8 mouse cellular contexts compared by ENCODE assay signal in genomic region chr8:90869071-90869919, GRCm38 (mm10). TPM values are rescaled to one million over a fixed set of nuclear protein-coding genes. Genes with fewer than 3 reads are reported as not detected.
DNase-seq lines count a peak whose midpoint lies in the region; ATAC-seq lines count a peak whose summit lies in the region.

No protein-coding gene starts in this region.

- DNase-seq in cerebellum, adult 18-20 months: peak; percentile 39 to 41
- no peak for DNase-seq in cerebellum, adult 9-10 months
- DNase-seq in heart, adult 8-10 months (ENCODE audit: low spot score): peak; percentile 99
- peak; percentile 90 for DNase-seq in kidney, adult 9 months
- DNase-seq in midbrain, embryonic 11.5 days (ENCODE audit: low spot score, missing footprints): peak; percentile 91

- no peak overlapping the region for H3K4me3 ChIP-seq in embryonic facial prominence, embryonic 13.5 days
- no peak overlapping the region for H3K4me3 ChIP-seq in limb, embryonic 12.5 days (replicated peaks)
- no peak overlapping the region for H3K4me3 ChIP-seq in midbrain, embryonic 11.5 days (ENCODE audit: low read depth, low read length)
- no peak overlapping the region for H3K4me3 ChIP-seq in stomach, embryonic 15.5 days (replicated peaks)

- peak; percentile 43; the same call in 1 of the 2 replicates for ATAC-seq in embryonic facial prominence, embryonic 13.5 days (ENCODE audit: insufficient number of reproducible peaks, insufficient read depth, low FRiP score, low TSS enrichment, low read depth)
- no peak for ATAC-seq in limb, embryonic 12.5 days (ENCODE audit: insufficient number of reproducible peaks, insufficient read depth, low FRiP score, low TSS enrichment, low read depth)
- ATAC-seq in midbrain, embryonic 11.5 days (ENCODE audit: low FRiP score): peak; percentile 28
- ATAC-seq in stomach, embryonic 15.5 days (ENCODE audit: insufficient read depth, low FRiP score, low read depth): peak; percentile 74

- H3K9me3 ChIP-seq in embryonic facial prominence, embryonic 13.5 days: no peaks in the 10 kb centered on the region
- no peaks in the 10 kb centered on the region for H3K9me3 ChIP-seq in limb, embryonic 12.5 days
- H3K9me3 ChIP-seq in midbrain, embryonic 11.5 days (ENCODE audit: control insufficient read depth, low read length): no peaks in the 10 kb centered on the region
- no peaks in the 10 kb centered on the region for H3K9me3 ChIP-seq in stomach, embryonic 15.5 days

- H3K9ac ChIP-seq in embryonic facial prominence, embryonic 13.5 days: peak overlapping the region; percentile 40
- no peak overlapping the region for H3K9ac ChIP-seq in limb, embryonic 12.5 days (replicated peaks)
- peak overlapping the region; percentile 48; the same call in 1 of the 2 replicates for H3K9ac ChIP-seq in midbrain, embryonic 11.5 days (ENCODE audit: low read length)
- no peak overlapping the region for H3K9ac ChIP-seq in stomach, embryonic 15.5 days

- H3K27me3 ChIP-seq in embryonic facial prominence, embryonic 13.5 days: no peaks in the 10 kb centered on the region
- no peaks in the 10 kb centered on the region for H3K27me3 ChIP-seq in limb, embryonic 12.5 days
- no peaks in the 10 kb centered on the region for H3K27me3 ChIP-seq in midbrain, embryonic 11.5 days (ENCODE audit: control insufficient read depth, insufficient read depth, low read length)
- H3K27me3 ChIP-seq in stomach, embryonic 15.5 days (replicated peaks): no peaks in the 10 kb centered on the region

- 37% methylated on average over 18 of the region's 18 CpGs for WGBS in embryonic facial prominence, embryonic 13.5 days
- 41% methylated on average over 18 of the region's 18 CpGs for WGBS in limb, embryonic 12.5 days
- 48% methylated on average over 18 of the region's 18 CpGs for WGBS in midbrain, embryonic 11.5 days
- 46% methylated on average over 18 of the region's 18 CpGs for WGBS in stomach, embryonic 15.5 days

- 0 out of 2 replicates have a peak, but pooled peaks cover 3% of the 10 kb centered on the region for H3K36me3 ChIP-seq in embryonic facial prominence, embryonic 13.5 days
- H3K36me3 ChIP-seq in limb, embryonic 12.5 days: no peaks in the 10 kb centered on the region
- H3K36me3 ChIP-seq in midbrain, embryonic 11.5 days (ENCODE audit: control insufficient read depth, insufficient read depth, low read length): no peaks in the 10 kb centered on the region
- H3K36me3 ChIP-seq in stomach, embryonic 15.5 days: no peaks in the 10 kb centered on the region

- H3K4me2 ChIP-seq in embryonic facial prominence, embryonic 13.5 days: peak overlapping the region; percentile 41
- 0 out of 2 replicates have a peak overlapping the region, but pooled peaks have one; percentile 25 for H3K4me2 ChIP-seq in limb, embryonic 12.5 days
- H3K4me2 ChIP-seq in midbrain, embryonic 11.5 days: peak overlapping the region; percentile 32; the same call in 1 of the 2 replicates
- peak overlapping the region; percentile 38 for H3K4me2 ChIP-seq in stomach, embryonic 15.5 days

- peaks cover 33% of the 10 kb centered on the region for H3K4me1 ChIP-seq in embryonic facial prominence, embryonic 13.5 days
- peaks cover 31% of the 10 kb centered on the region for H3K4me1 ChIP-seq in limb, embryonic 12.5 days (replicated peaks)
- peaks cover 23% of the 10 kb centered on the region for H3K4me1 ChIP-seq in midbrain, embryonic 11.5 days (ENCODE audit: control insufficient read depth, insufficient read depth, low read length)
- peaks cover 27% of the 10 kb centered on the region for H3K4me1 ChIP-seq in stomach, embryonic 15.5 days

- H3K27ac ChIP-seq in embryonic facial prominence, embryonic 13.5 days: peak overlapping the region; percentile 87
- H3K27ac ChIP-seq in limb, embryonic 12.5 days: peak overlapping the region; percentile 74
- peak overlapping the region; percentile 46 for H3K27ac ChIP-seq in midbrain, embryonic 11.5 days (ENCODE audit: low read depth, low read length)
- H3K27ac ChIP-seq in stomach, embryonic 15.5 days: peak overlapping the region; percentile 92

RNA-seq across cellular contexts. Expression of gene Chd9, which starts 41.1 kb away (rescaled TPM):
- 95.1 and 108 TPM in 2 replicates for polyA plus RNA-seq in embryonic facial prominence, embryonic 13.5 days (2015; fragmentation: Nextera tagmentation; extraction: Ambion mirVana)
- 10 to 100 TPM; 37.4 to 51.6 (median 46.4) TPM for total RNA-seq in heart, adult 8-10 months (2022)
- polyA plus RNA-seq in limb, embryonic 12.5 days (2016; fragmentation: Nextera tagmentation; extraction: Ambion mirVana): 81.2 and 81.9 TPM in 2 replicates
- 35.8 and 38.1 TPM in 2 replicates for polyA plus RNA-seq in midbrain, embryonic 11.5 days (2014; fragmentation: Nextera tagmentation; extraction: Ambion mirVana)
- polyA plus RNA-seq in stomach, embryonic 15.5 days (2015; fragmentation: Nextera tagmentation; extraction: Ambion mirVana): 185 and 189 TPM in 2 replicates

RNA-seq across cellular contexts. Expression of gene Gm19935, which starts 52.1 kb away (rescaled TPM):
- 0.37 TPM in 1 of 2 replicates, not detected in the other for polyA plus RNA-seq in embryonic facial prominence, embryonic 13.5 days (2015; fragmentation: Nextera tagmentation; extraction: Ambion mirVana)
- not detected for total RNA-seq in heart, adult 8-10 months (2022)
- polyA plus RNA-seq in limb, embryonic 12.5 days (2016; fragmentation: Nextera tagmentation; extraction: Ambion mirVana): not detected in 2 replicates
- not detected in 2 replicates for polyA plus RNA-seq in midbrain, embryonic 11.5 days (2014; fragmentation: Nextera tagmentation; extraction: Ambion mirVana)
- not detected in 2 replicates for polyA plus RNA-seq in stomach, embryonic 15.5 days (2015; fragmentation: Nextera tagmentation; extraction: Ambion mirVana)

Comparison
In these comparisons a context has a peak if more than half of its experiments do, and no peak if none do; other contexts are left out.
1. H3K9ac ChIP-seq: peak in embryonic facial prominence, embryonic 13.5 days (single experiment) and midbrain, embryonic 11.5 days (single experiment); none in limb, embryonic 12.5 days (single experiment) and stomach, embryonic 15.5 days (single experiment).
2. Peak in every context shown above with its lines, with median percentiles within 50 percentile points of each other: H3K27ac ChIP-seq and H3K4me2 ChIP-seq.